Mouse (Mus musculus): ENCODE measurements around the gene Gm10644.
"Not testable (repeated sequence)": the region's sequence is repeated elsewhere in the genome, so short reads cannot be mapped to it uniquely, and the experiment has no call there.

Gm10644 gene

GRCm38 (mm10) chr8:83955106-83955957 lies at the start of gene Gm10644, which contains the start of gene Asf1b:
Gene Gm10644 (minus strand): TSS chr8:83955205.
Gene Asf1b (plus strand): TSS chr8:83955507.
- peak; percentile 90 to 99 for DNase-seq (ENCODE audit: low spot score in 2 of 2)

GRCm38 (mm10) chr8:84004533-84005201 lies 49.7 kb upstream of the Gm10644 start:
- peak; percentile 79 to 95 for DNase-seq (ENCODE audit: low spot score in 2 of 2)

GRCm38 (mm10) chr8:84003612-84004246 lies 48.7 kb upstream of the Gm10644 start:
- no peak for DNase-seq (ENCODE audit: low spot score in 2 of 2)

- no peak for DNase-seq (ENCODE audit: low spot score in 2 of 2)
These were observed 48.1 kb upstream of the Gm10644 start for GRCm38 (mm10) chr8:84002957-84003611.

- DNase-seq (ENCODE audit: low spot score in 2 of 2), result no peak
These were observed 46.4 kb upstream of the Gm10644 start, which contains the start of gene 1700067K01Rik for GRCm38 (mm10) chr8:84001281-84002000. Gene 1700067K01Rik (plus strand): TSS chr8:84001502.

- DNase-seq (ENCODE audit: low spot score in 2 of 2), result no peak
These were observed 44.8 kb upstream of the Gm10644 start for GRCm38 (mm10) chr8:83999825-84000224.

- DNase-seq (ENCODE audit: low spot score in 2 of 2), result peak in 1 of 2 experiments; percentile 19
These were observed 44.2 kb upstream of the Gm10644 start for GRCm38 (mm10) chr8:83999057-83999705.

GRCm38 (mm10) chr8:83998231-83999056 lies 43.4 kb upstream of the Gm10644 start:
- peak; percentile 78 to 81 for DNase-seq (ENCODE audit: low spot score in 2 of 2)

- peak; percentile 65 to 74 for DNase-seq (ENCODE audit: low spot score in 2 of 2)
These were observed 42.6 kb upstream of the Gm10644 start, which contains the start of gene Samd1 for GRCm38 (mm10) chr8:83997511-83998141. Gene Samd1 (plus strand): TSS chr8:83997672.

GRCm38 (mm10) chr8:83996567-83997505 lies 41.8 kb upstream of the Gm10644 start:
- peak; percentile 81 to 87 for DNase-seq (ENCODE audit: low spot score in 2 of 2)

- DNase-seq (ENCODE audit: low spot score in 2 of 2), result no peak
These were observed 41.0 kb upstream of the Gm10644 start for GRCm38 (mm10) chr8:83995973-83996372.

- DNase-seq (ENCODE audit: low spot score in 2 of 2), result no peak
These were observed 39.0 kb upstream of the Gm10644 start for GRCm38 (mm10) chr8:83994030-83994429.

GRCm38 (mm10) chr8:83992488-83992887 lies 37.5 kb upstream of the Gm10644 start:
- no peak for DNase-seq (ENCODE audit: low spot score in 2 of 2)

- DNase-seq (ENCODE audit: low spot score in 2 of 2), result no peak
These were observed 35.2 kb upstream of the Gm10644 start for GRCm38 (mm10) chr8:83990170-83990569.

GRCm38 (mm10) chr8:83989243-83989642 lies 34.2 kb upstream of the Gm10644 start:
- DNase-seq (ENCODE audit: low spot score in 2 of 2), result no peak

GRCm38 (mm10) chr8:83983222-83983621 lies 28.2 kb upstream of the Gm10644 start:
- DNase-seq (ENCODE audit: low spot score in 2 of 2), result not testable (repeated sequence)

GRCm38 (mm10) chr8:83982449-83982848 lies 27.4 kb upstream of the Gm10644 start:
- DNase-seq (ENCODE audit: low spot score in 2 of 2), result no peak

- no peak for DNase-seq (ENCODE audit: low spot score in 2 of 2)
These were observed 26.5 kb upstream of the Gm10644 start for GRCm38 (mm10) chr8:83981533-83981932.
